Mouse (Mus musculus) MEL (cell line): ENCODE measurements around the gene Cbx6. TPM values are rescaled to one million over a fixed set of nuclear protein-coding genes. Genes with fewer than 3 reads are reported as not detected.

ENCODE experiments used
- DNase-seq: peaks from one replicate; pipeline ENCODE4 v3.0.0; 2011; ENCODE audit warnings: low read depth, low spot score
- H3K27ac ChIP-seq: 2 replicates; pipeline ENCODE4 v1.5.1; 2012; ENCODE audit warnings: low read depth, mild to moderate bottlenecking, control low read depth, low read length, moderate library complexity; ENCODE audit not compliant: control insufficient read depth
- H3K27me3 ChIP-seq, 2 experiments: fragments of 150-350 bp in 1 of 2; sonication (generic) in 1 of 2; 2 replicates each; pipeline ENCODE4 v1.6.1; 2012; ENCODE audit warnings: low read length in 2 of 2, mild to moderate bottlenecking in 2 of 2, improper control_type of control experiment in 1 of 2, moderate library complexity in 1 of 2; ENCODE audit not compliant: insufficient read depth in 2 of 2, control insufficient read depth in 1 of 2
- H3K36me3 ChIP-seq, 2 experiments: 2 replicates each; pipeline ENCODE4 v1.6.1; 2012 to 2014; ENCODE audit warnings: low read length in 2 of 2, improper control_type of control experiment in 1 of 2, inconsistent platforms in 1 of 2, mild to moderate bottlenecking in 1 of 2; ENCODE audit not compliant: insufficient read depth in 2 of 2, control insufficient read depth in 1 of 2
- H3K4me1 ChIP-seq, 2 experiments: fragments of 150-350 bp in 1 of 2; sonication (generic) in 1 of 2; 2 replicates each; pipeline ENCODE4 v1.6.1; 2012; ENCODE audit warnings: low read length in 2 of 2, improper control_type of control experiment in 1 of 2, mild to moderate bottlenecking in 1 of 2; ENCODE audit not compliant: insufficient read depth in 2 of 2, control insufficient read depth in 1 of 2
- H3K4me3 ChIP-seq, 2 experiments: fragments of 150-350 bp in 1 of 2; sonication (generic) in 1 of 2; 2 replicates each; pipeline ENCODE4 v1.5.1; 2012; ENCODE audit warnings: low read depth in 2 of 2, low read length in 2 of 2, mild to moderate bottlenecking in 2 of 2, moderate library complexity in 2 of 2, control low read depth in 1 of 2, improper control_type of control experiment in 1 of 2; ENCODE audit not compliant: control insufficient read depth in 1 of 2, insufficient read depth in 1 of 2
- H3K79me2 ChIP-seq: 2 replicates; pipeline ENCODE4 v1.6.1; 2012; ENCODE audit warnings: mild to moderate bottlenecking, low read length, moderate library complexity; ENCODE audit not compliant: control insufficient read depth, poor library complexity, insufficient read depth
- H3K9ac ChIP-seq: 2 replicates; pipeline ENCODE4 v1.6.1; 2012; ENCODE audit warnings: low read depth, mild to moderate bottlenecking, control low read depth, low read length, moderate library complexity; ENCODE audit not compliant: control insufficient read depth, poor library complexity, severe bottlenecking
- H3K9me3 ChIP-seq: fragments of 150-350 bp; sonication (generic); replicated peaks from 2 replicates; pipeline ENCODE4 v1.6.1; 2012; ENCODE audit warnings: mild to moderate bottlenecking, low read length, improper control_type of control experiment, moderate library complexity; ENCODE audit not compliant: insufficient read depth
- BHLHE40 ChIP-seq: IDR thresholded peaks from 2 replicates; pipeline ENCODE4 v1.6.1; 2012; ENCODE audit warnings: low read depth, mild to moderate bottlenecking, inconsistent platforms, low read length, improper control_type of control experiment, borderline replicate concordance
- CHD2 ChIP-seq: IDR thresholded peaks from 2 replicates; pipeline ENCODE4 v1.6.1; 2011; ENCODE audit warnings: low read length, improper control_type of control experiment
- CTCF ChIP-seq, 3 experiments: IDR thresholded peaks in 2 of 3; conservative IDR thresholded peaks in 1 of 3; 2 replicates each; pipeline ENCODE4 v1.5.1; 2011 to 2012; ENCODE audit warnings: low read length in 3 of 3, low read depth in 2 of 3, mild to moderate bottlenecking in 2 of 3, improper control_type of control experiment in 1 of 3, inconsistent platforms in 1 of 3, mixed read lengths in 1 of 3, moderate library complexity in 1 of 3; ENCODE audit not compliant: control insufficient read depth in 1 of 3, insufficient read depth in 1 of 3, poor library complexity in 1 of 3, severe bottlenecking in 1 of 3
- E2F4 ChIP-seq: IDR thresholded peaks from 2 replicates; pipeline ENCODE4 v1.6.1; 2011; ENCODE audit warnings: low read depth, low read length, improper control_type of control experiment, borderline replicate concordance
- EP300 ChIP-seq, 2 experiments: IDR thresholded peaks; 2 replicates each; pipeline ENCODE4 v1.6.1; 2011; ENCODE audit warnings: improper control_type of control experiment in 2 of 2, low read length in 2 of 2, low read depth in 1 of 2, mild to moderate bottlenecking in 1 of 2
- ETS1 ChIP-seq: IDR thresholded peaks from 2 replicates; pipeline ENCODE4 v1.6.1; 2012; ENCODE audit warnings: low read depth, mild to moderate bottlenecking, inconsistent platforms, low read length, improper control_type of control experiment, moderate library complexity
- GABPA ChIP-seq: IDR thresholded peaks from 2 replicates; pipeline ENCODE4 v1.6.1; 2012; ENCODE audit warnings: low read depth, mild to moderate bottlenecking, inconsistent platforms, low read length, improper control_type of control experiment, moderate library complexity
- MAFK ChIP-seq: IDR thresholded peaks from 2 replicates; pipeline ENCODE4 v1.6.1; 2011; ENCODE audit warnings: low read depth, mild to moderate bottlenecking, low read length, improper control_type of control experiment, borderline replicate concordance
- MAZ ChIP-seq: IDR thresholded peaks from 2 replicates; pipeline ENCODE4 v1.6.1; 2012; ENCODE audit warnings: low read depth, mild to moderate bottlenecking, inconsistent platforms, low read length, improper control_type of control experiment
- MYB ChIP-seq: IDR thresholded peaks from 2 replicates; pipeline ENCODE4 v1.6.1; 2011; ENCODE audit warnings: mild to moderate bottlenecking, low read depth, low read length, improper control_type of control experiment
- POLR2A ChIP-seq, 2 experiments: IDR thresholded peaks; 2 replicates each; pipeline ENCODE4 v1.6.1; 2011 to 2012; ENCODE audit warnings: low read length in 2 of 2, mild to moderate bottlenecking in 2 of 2, control low read depth in 1 of 2, improper control_type of control experiment in 1 of 2, low read depth in 1 of 2, moderate library complexity in 1 of 2; ENCODE audit not compliant: control insufficient read depth in 1 of 2, insufficient read depth in 1 of 2, poor library complexity in 1 of 2
- RCOR1 ChIP-seq: IDR thresholded peaks from 2 replicates; pipeline ENCODE4 v1.6.1; 2012; ENCODE audit warnings: low read depth, mild to moderate bottlenecking, inconsistent platforms, low read length, improper control_type of control experiment
- SMC3 ChIP-seq: IDR thresholded peaks from 2 replicates; pipeline ENCODE4 v1.6.1; 2011; ENCODE audit warnings: low read depth, low read length, improper control_type of control experiment
- TAL1 ChIP-seq: IDR thresholded peaks from 2 replicates; pipeline ENCODE4 v1.6.1; 2012; ENCODE audit warnings: mild to moderate bottlenecking, inconsistent platforms, low read length, moderate library complexity, mixed read lengths
- USF2 ChIP-seq, 2 experiments: IDR thresholded peaks; 2 replicates each; pipeline ENCODE4 v1.6.1; 2011 to 2012; ENCODE audit warnings: improper control_type of control experiment in 2 of 2, low read length in 2 of 2, borderline replicate concordance in 1 of 2, inconsistent platforms in 1 of 2, low read depth in 1 of 2, mild to moderate bottlenecking in 1 of 2; ENCODE audit not compliant: insufficient read depth in 1 of 2
- ZMIZ1 ChIP-seq: IDR thresholded peaks from 2 replicates; pipeline ENCODE4 v1.6.1; 2012; ENCODE audit warnings: low read depth, mild to moderate bottlenecking, inconsistent platforms, low read length, improper control_type of control experiment, moderate library complexity
- polyA plus RNA-seq, 2 experiments: library from polyadenylated mRNA; stranded (reverse) in 1 of 2; unstranded in 1 of 2; fragments of >175 nt in 1 of 2; fragments of >200 nt in 1 of 2; gene quantifications; 2 replicates each; pipeline versions ENCODE4 v1.2.1 to v1.2.4; 2012; ENCODE audit warnings: low replicate concordance in 2 of 2, low read depth in 1 of 2; ENCODE audit not compliant: insufficient read length in 2 of 2, insufficient read depth in 1 of 2, missing spikeins in 1 of 2
- total RNA-seq: library from RNA; depleted of rRNA; stranded (reverse); fragments of 300-350 nt; gene quantifications from 2 replicates; pipeline ENCODE4 v1.2.3, GENCODE M21; 2012

The Cbx6 gene
- total and polyA plus RNA-seq, 3 experiments, result 25.1 to 43.6 TPM; not detected in 1

GRCm38 (mm10) chr15:79840281-79840680, 5.8 kb upstream of the Cbx6 start:
- Histone ChIP-seq H3K4me1 (0 out of 4 replicates have a peak, but pooled peaks cover 0 to 3% of the 10 kb centered on the region in 2 experiments), H3K9me3 (no peaks in the 10 kb centered on the region), H3K27me3 (peaks cover 0 to 2% of the 10 kb centered on the region in 2 experiments; a peak in 3 of 4 replicates)

GRCm38 (mm10) chr15:79834881-79835260, 383 bp upstream of the Cbx6 start:
- H3K27ac ChIP-seq, result 0 out of 2 replicates have a peak overlapping the region, but pooled peaks have one; percentile 58
- H3K27me3 ChIP-seq, result peaks cover 0 to 2% of the 10 kb centered on the region in 2 experiments; a peak in 3 of 4 replicates
- peak overlapping the region in 1 of 2 experiments; percentile 83; a peak in 1 of 4 replicates for H3K4me3 ChIP-seq
- no peak for DNase-seq
- H3K9me3 ChIP-seq, result no peaks in the 10 kb centered on the region
- peaks cover 19% of the 10 kb centered on the region for H3K79me2 ChIP-seq
- H3K36me3 ChIP-seq, result peaks cover 0 to 13% of the 10 kb centered on the region in 2 experiments; a peak in 2 of 4 replicates
- TF ChIP-seq MAFK, result no peak
- TF ChIP-seq CHD2, result no peak
- TF ChIP-seq POLR2A (IDR thresholded peaks at IDR 0.05; ENCODE audit: control insufficient read depth in 1 of 2, insufficient read depth in 1 of 2, low read depth in 1 of 2, low read length in 2 of 2, poor library complexity in 1 of 2), result no peak
- TF ChIP-seq CTCF (IDR thresholded peaks at IDR 0.05 in 2 of 3, conservative IDR thresholded peaks at IDR 0.05 in 1 of 3; ENCODE audit: control insufficient read depth in 1 of 3, insufficient read depth in 1 of 3, low read depth in 2 of 3, low read length in 3 of 3, poor library complexity in 1 of 3, severe bottlenecking in 1 of 3), result no peak
- TF ChIP-seq ZMIZ1, result no peak
- TF ChIP-seq TAL1, result no peak
- no peak for TF ChIP-seq BHLHE40
- TF ChIP-seq ETS1, result no peak
- TF ChIP-seq MAZ, result no peak
- TF ChIP-seq MYB, result no peak
- no peak for TF ChIP-seq E2F4
- no peak for TF ChIP-seq SMC3
- no peak for TF ChIP-seq GABPA
- TF ChIP-seq USF2 (IDR thresholded peaks at IDR 0.05; ENCODE audit: borderline replicate concordance in 1 of 2, insufficient read depth in 1 of 2, low read depth in 1 of 2, low read length in 2 of 2), result no peak
- TF ChIP-seq RCOR1, result no peak
- no peak for TF ChIP-seq EP300 (IDR thresholded peaks at IDR 0.05; ENCODE audit: low read depth in 1 of 2, low read length in 2 of 2)
- peaks cover 0 to 15% of the 10 kb centered on the region in 2 experiments; a peak in 1 of 4 replicates for H3K4me1 ChIP-seq
- peak overlapping the region; percentile 72 for H3K9ac ChIP-seq

More at GRCm38 (mm10) chr15:79840281-79840680, 5.8 kb upstream of the Cbx6 start:
- Histone ChIP-seq H3K9ac (no peak overlapping the region), H3K36me3 (no peaks in the 10 kb centered on the region), H3K27ac (no peak overlapping the region), H3K79me2 (peaks cover 2% of the 10 kb centered on the region; the same call in 1 of the 2 replicates), H3K4me3 (no peak overlapping the region)
- TF ChIP-seq RCOR1, result no peak
- no peak for DNase-seq
